Mouse (Mus musculus) T-helper 17 cell (primary cell): ENCODE measurements around the gene Gm9972.

ENCODE experiments used
- in situ Hi-C, 2 experiments: fragments of 300-600 bp; cut with MboI, MseI; formaldehyde crosslinking; loops; 1 replicate in 1 of 2; 2 replicates in 1 of 2; pipeline ENCODE4 v1.15.1; 2025; ENCODE audit warnings: high pct_unique_total_duplicates in 2 of 2

The Gm9972 gene

DNA sequence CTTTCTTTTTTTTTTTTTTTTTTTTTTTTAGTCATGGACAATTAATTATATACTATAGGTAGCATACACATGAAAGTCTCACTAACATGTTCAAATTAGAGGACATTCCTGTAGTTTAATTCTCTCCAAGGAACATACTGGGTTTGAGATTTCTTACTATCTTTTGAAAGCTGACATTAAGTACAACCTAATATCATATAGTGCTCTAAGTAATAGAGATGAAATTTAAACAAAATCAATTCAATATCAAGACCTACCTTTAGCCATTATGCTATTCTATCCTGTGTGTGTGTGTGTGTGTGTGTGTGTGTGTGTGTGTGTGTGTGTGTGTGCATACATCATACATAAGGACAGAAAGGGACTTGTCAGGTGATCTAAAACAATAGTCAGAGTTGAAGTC, at the start of gene Gm9972:
Gene Gm9972 (plus strand): TSS at position 301 of the 400 bp plus-strand sequence.
- in situ Hi-C loops = no loop called here

DNA sequence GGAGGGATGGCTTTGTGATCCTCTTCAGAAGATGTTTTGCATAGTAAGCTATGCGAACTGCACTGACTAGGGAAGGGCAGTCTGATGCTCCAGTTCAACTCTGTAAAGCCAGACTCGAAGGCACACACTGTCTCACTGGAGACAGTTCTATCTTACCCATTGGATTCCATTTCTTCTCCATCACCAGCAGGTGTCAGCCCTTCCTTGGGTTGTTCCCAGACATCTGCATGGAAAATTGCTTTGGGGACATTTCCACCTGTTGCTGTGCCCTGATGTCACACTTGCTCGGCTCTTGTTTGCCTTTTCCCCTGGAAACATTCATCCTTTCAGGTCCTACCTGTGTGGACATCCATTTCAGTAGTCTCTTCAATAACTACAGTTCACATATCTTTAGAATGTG, 36.4 kb upstream of the Gm9972 start:
- in situ Hi-C loops = no loop called here

DNA sequence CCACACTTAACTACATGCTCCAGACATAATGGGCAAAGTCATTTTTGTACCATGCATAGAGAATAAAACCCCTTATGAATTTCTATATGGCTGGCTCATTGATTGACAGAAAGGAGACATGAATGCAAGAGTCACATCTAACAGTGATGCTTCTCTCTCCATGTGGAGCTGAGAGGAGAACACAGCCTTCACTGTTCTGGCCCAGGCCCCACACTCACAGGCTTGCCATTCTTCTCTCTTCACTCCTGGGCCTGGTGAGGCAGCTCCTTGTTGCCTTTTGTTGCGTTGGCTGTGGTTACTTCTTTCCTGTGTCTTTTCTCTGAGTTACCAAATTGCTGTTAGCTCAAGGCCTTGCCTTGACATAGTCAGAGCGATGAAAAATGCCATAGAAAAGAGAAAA, 23.6 kb upstream of the Gm9972 start:
- in situ Hi-C loops = no loop called here

DNA sequence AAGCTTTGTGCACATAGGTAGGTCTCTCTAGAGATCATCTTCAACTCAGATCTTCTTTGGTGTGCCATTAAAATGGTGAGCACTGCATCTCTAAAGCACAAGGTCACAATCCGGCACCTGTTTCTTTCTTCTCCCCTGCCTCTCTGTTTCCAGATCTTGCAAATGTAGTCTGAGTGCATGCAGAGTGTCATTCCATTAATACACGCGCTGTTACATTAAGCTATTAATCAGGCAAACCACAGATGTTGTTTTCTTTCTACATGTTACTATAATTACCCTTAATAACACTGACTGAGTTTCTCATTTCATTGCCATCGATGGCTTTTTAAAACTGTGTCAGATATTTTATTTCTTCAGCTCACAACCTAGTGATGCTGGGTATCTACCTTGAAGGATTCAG, 22.6 kb upstream of the Gm9972 start:
- in situ Hi-C loops = no loop called here

DNA sequence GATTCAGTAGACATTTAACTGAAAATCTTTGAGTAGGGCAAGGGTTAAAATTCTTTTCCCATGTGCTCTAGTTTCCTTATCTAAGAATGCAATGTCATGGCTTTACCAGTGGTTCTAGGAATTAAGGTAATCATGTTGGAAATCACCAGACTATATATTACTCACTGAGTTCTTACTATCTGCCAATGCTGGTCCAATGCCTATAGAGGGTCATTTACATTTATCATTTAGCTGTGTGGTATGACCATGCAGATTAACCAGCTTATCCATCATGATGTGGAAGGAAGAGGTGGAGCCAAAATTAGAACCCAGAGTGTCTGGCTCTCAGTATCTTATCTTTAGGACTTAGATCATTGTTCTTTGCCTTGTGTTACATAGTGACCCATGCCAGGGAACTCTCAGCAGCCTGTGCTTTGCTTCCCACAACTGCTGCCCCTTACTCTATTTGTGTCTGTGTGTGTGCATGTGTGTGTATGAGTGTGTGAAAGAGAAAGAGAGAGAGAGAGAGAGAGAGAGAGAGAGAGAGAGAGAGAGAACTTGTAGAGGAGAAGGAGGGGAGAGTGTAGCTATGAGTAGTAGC, 12.3 kb upstream of the Gm9972 start:
- in situ Hi-C loops = no loop called here

DNA sequence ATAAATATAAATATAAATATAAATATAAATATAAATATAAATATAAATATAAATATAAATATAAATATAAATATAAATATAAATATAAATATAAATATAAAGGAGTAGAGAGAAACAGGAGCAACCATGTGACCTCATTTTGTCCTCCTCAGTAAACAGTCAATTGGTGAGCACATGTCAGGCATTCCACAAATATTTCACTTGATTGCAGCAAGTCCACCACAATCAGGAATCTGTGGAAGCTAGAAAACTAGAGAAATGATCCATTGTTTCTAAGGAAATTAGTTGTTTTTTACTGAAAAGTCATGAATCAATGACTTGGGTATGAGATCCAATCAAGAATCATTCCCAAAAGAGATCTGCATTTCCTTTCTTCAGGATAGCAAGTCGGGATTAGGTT, 5.7 kb upstream of the Gm9972 start:
- in situ Hi-C loops = no loop called here

DNA sequence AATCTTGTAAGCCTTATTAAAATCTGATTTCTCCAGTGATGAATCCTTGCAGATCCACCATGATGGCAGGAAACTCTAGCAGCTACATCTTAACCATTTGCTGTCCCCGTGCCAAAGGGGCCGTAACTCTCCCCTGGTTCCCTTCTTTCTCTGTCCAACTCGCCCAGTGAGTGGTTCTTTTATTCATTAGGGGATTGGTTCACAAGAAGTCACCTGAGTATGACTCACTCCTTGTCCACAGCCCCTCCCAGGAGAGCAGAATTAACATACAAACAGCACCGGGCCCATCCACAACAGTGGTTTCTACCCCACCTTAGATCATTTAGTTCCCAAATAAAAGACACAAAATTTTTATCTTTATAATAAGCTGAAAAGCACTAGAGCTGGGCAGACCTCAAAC, 3.4 kb upstream of the Gm9972 start:
- in situ Hi-C loops = no loop called here

DNA sequence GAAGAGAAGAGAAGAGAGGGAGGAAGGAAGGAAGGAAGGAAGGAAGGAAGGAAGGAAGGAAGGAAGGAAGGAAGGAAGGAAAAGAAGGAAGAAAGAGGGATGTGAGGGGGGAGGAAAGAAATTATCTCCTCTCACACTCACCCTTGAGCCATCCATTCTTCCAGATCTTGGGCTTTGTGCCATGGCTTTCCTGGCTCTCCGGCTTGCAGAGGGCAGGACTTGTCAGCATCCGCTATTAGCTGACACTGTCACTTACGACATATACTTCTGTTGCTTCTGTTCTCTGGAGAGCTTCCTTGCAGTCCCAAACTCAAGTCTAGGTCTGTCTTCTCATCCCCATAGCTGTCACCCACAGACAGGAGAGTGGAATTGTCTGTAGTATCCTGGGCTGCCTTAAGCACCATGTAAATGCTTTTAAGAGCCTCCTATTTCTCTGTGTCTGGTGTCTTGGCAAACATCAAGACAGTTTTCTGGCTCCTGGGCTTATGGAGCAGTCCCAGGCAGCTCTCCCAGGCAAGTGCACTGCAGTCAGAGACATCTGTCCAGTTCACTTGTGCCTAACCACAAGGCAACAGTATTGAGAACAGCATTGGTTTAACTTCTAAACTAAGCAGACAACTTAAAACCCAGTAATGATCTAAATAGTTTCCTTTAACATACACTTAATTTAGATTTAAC, 10.5 kb downstream of the Gm9972 start:
- in situ Hi-C loops = no loop called here

DNA sequence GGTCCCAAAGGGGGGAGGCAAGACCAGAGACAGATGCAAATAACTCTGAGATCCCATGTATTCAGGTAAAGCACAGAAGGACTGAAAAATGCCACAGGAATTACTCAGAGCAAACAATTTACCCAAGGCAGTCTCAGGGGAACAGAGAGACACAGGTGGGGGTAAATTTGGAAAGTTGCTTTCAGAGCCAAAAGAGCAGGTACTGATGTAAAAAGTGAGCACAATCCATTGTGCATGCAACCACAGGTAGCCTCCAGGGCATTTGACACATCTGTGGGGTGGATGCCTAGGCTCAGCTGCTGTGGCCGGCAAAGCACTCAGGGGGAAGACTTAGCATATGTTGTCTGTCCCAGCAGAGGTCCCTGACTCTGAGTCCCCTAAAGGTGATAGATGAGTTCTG, 13.8 kb downstream of the Gm9972 start:
- in situ Hi-C loops = no loop called here

DNA sequence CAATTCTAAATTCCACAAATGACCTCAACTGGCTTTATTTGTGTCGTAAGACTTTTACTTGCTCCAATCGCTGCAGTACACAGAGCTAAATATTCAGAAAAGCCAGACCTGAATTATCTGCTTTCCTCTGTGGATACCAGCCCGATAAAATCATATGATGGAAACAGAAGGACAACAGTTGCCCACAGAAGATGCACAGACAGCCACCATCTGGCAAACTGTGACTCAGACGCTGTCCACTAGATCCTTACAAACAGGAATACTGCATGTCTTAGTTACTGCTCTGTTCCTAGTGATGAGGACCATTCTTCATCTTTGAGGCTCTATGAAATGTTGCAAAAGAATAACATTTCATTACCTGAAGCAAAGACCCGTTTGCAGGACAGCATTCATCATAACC, 19.4 kb downstream of the Gm9972 start:
- in situ Hi-C loops = no loop called here

DNA sequence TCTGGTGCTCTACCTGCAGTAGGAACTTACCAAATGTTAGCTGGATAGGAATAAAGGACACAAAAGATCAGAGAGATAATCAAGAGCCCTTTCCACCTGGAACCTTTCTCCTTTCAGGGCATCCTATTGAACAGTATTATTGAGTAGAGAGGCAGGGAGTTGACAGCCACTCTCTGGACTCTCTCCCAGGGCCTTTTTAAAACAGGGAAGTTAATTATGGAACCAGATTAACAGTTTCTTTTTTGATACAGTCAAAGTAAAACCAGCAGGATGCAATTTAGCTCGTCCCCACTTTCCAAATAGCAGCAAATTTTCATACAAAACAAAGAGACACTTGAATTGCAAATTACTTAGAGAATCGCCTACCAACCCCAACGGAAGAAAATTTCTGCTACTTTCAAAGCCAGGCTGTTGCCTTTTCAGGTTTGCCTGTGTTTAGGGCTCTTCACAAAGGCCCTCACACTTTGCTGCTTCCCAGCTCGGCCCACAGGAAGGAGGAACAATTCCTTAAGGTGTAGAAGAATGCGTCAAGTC, 24.0 kb downstream of the Gm9972 start:
- in situ Hi-C loops = no loop called here

DNA sequence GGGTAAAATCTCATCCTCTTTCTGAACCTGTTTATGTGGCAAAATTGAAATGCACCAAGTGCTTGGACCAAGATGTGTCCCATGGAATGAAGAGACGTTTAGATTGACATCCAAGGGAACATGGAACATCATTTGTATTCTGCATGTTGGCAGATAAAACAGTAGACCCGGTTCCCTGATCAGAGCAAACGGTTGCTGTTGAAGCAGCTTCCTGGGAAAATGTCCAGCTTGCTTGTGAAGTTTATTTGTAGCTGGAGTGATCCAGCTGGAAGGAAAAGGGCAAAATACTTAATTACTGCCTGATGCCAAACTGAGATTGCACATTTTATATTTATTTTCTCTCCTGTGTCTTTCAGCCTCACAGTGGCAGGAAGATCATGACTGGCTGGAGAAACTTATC, 26.7 kb downstream of the Gm9972 start:
- in situ Hi-C loops = no loop called here

DNA sequence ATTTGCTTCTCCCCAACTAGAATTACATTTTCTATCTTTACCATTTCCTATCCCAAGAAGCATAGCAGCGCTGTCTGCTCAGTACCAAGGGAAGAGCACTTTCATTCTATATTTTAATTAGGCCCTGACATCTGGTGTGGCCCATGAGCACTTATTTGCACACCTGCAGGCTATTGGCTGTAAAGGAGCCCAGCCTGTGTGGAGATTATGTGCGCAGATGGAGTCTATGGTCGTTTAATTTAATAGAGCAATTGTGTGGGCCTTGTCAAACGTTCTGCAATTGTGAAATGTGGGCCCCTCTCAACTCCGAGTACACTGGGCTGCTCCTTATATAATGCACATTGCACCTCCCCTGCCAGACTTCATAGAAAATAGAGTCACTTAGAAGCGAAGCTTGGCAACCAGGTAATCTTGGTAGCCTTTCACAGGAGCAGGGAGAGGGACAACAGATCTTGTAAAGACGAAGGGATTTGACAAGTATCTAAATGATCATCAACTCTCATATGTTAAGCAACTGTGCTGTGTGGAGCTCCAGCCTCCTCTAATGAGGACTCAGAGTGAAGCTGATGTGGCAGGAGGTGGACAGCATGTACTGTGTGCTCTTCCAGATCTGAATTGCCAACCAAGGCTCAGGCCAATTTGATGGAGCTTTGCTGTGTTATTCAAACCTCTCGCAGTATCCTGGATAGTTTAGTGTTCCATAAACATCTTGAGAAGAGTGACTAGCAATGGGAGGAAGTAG, 50.9 kb downstream of the Gm9972 start:
- in situ Hi-C loops = no loop called here
